Comparison of ENCODE assay signal across 10 mouse cellular contexts in the genomic region with DNA sequence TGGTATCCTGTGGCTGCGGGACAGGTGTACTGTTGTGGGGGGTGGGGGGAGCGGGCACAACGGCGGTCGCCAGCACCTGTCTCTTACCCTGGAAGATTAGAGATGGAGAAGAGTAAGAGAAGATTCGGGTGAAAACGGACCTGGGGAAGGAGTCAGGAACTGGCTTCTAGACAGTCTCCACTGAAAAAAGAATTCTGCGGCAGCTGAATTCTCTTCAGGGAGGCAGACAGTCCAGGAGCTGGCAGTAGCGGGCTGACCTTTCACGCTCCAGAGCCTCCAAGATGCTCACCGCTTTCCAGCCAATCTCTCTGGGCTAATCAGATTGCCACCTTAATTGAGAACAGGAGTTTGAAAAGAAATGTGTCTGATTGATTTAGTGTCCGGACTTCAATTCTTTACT. TPM values are rescaled to one million over a fixed set of nuclear protein-coding genes. Genes with fewer than 3 reads are reported as not detected.
A peak's percentile ranks its signal among the peaks of the same experiment; 100 is the strongest.
DNase-seq lines count a peak whose midpoint lies in the region; ATAC-seq and TF ChIP-seq lines count a peak whose summit lies in the region.
"Had no signal": no experiment of that assay in that cellular context is flagged by ENCODE, and none has a peak within 500 bp of the region (broad histone marks: within the 10 kb centered on the region; RNA-seq: fewer than 3 reads in every experiment).

No protein-coding gene starts in this region.

- H3K4me3 ChIP-seq in layer of hippocampus, adult 2 months, result no peak overlapping the region
- no peak overlapping the region for H3K4me3 ChIP-seq in hindbrain, embryonic 16.5 days (ENCODE audit: low read length)

- WGBS in hindbrain, embryonic 16.5 days, result 42% methylated on average over 12 of the region's 12 CpGs

- peak overlapping the region; percentile 10; the same call in 1 of the 2 replicates for H3K4me2 ChIP-seq in hindbrain, embryonic 16.5 days (ENCODE audit: low read length)

- peaks cover 27% of the 10 kb centered on the region for H3K4me1 ChIP-seq in hindbrain, embryonic 16.5 days (ENCODE audit: control insufficient read depth, insufficient read depth, low read depth, low read length)

- H3K27me3 ChIP-seq in hindbrain, embryonic 16.5 days (replicated peaks; ENCODE audit: control insufficient read depth, insufficient read depth, low read length), result no peaks in the 10 kb centered on the region

- TF ChIP-seq CTCF in layer of hippocampus, adult 2 months (conservative IDR thresholded peaks at IDR 0.05), result no peak

- H3K9me3 ChIP-seq in hindbrain, embryonic 16.5 days (ENCODE audit: control insufficient read depth, low read length), result no peaks in the 10 kb centered on the region

- peak overlapping the region; percentile 88 for H3K27ac ChIP-seq in layer of hippocampus, adult 2 months
- peak overlapping the region; percentile 70 for H3K27ac ChIP-seq in hindbrain, embryonic 16.5 days (ENCODE audit: low read depth, low read length)
- H3K27ac ChIP-seq: macrophage had no signal

- no peak for DNase-seq in layer of hippocampus, adult 2 months (ENCODE audit: low spot score in 2 of 2)
- DNase-seq in layer of hippocampus, postnatal 25 days (ENCODE audit: extremely low spot score in 1 of 2, low spot score in 1 of 2), result no peak
- DNase-seq in cerebellum, adult 8-10 months, result peak; percentile 81
- peak; percentile 63 for DNase-seq in retina, postnatal 1 day
- no peak for DNase-seq in thymus, postnatal 25 days
- DNase-seq in right cerebral cortex, adult 2 months (ENCODE audit: low spot score in 2 of 2), result no peak

- H3K9ac ChIP-seq in hindbrain, embryonic 16.5 days (ENCODE audit: low read depth, low read length), result no peak overlapping the region

- ATAC-seq in hindbrain, embryonic 16.5 days, result peak; percentile 52

- H3K36me3 ChIP-seq in hindbrain, embryonic 16.5 days (ENCODE audit: control insufficient read depth, insufficient read depth, low read length), result no peaks in the 10 kb centered on the region

RNA-seq across cellular contexts. Expression of a gene that starts 30.0 kb away (rescaled TPM):
- total RNA-seq in layer of hippocampus, adult 2 months (2021), result 100 to 1,000 TPM in 1 of 2 experiments, 10 to 100 TPM in 1; 91.8 to 104 TPM
- 10 to 100 TPM; 85.6 to 91.8 TPM for total RNA-seq in layer of hippocampus, postnatal 25 days (2021)
- 34.2 and 39.0 TPM in 2 replicates for polyA plus RNA-seq in hindbrain, embryonic 16.5 days (2015; fragmentation: Nextera tagmentation; extraction: Ambion mirVana)

RNA-seq across cellular contexts. Expression of a gene that starts 54.0 kb away (rescaled TPM):
- 1 to 10 TPM; 1.7 to 3.1 TPM for total RNA-seq in layer of hippocampus, adult 2 months (2021)
- 1 to 10 TPM; 3.0 to 3.2 TPM for total RNA-seq in layer of hippocampus, postnatal 25 days (2021)
- 3.4 and 3.9 TPM in 2 replicates for polyA plus RNA-seq in hindbrain, embryonic 16.5 days (2015; fragmentation: Nextera tagmentation; extraction: Ambion mirVana)
- total RNA-seq: hematopoietic stem cell, adult 5-6 weeks; MEL had no signal

Comparison
In these comparisons a context has a peak if more than half of its experiments do, and no peak if none do; other contexts are left out.
1. DNase-seq: peak in cerebellum, adult 8-10 months (single experiment) and retina, postnatal 1 day (single experiment); none in layer of hippocampus, adult 2 months (0 of 2), layer of hippocampus, postnatal 25 days (0 of 2), thymus, postnatal 25 days (single experiment) and right cerebral cortex, adult 2 months (0 of 2).